Mouse (Mus musculus) kidney, postnatal 36 days (tissue): ENCODE results near the gene D630045J12Rik.

Experiments used
- DNase-seq, 2 experiments: peaks; one replicate each; pipeline ENCODE4 v3.0.0; 2021 to 2022; ENCODE audit warnings: mixed read lengths in 2 of 2

D630045J12Rik gene

DNA sequence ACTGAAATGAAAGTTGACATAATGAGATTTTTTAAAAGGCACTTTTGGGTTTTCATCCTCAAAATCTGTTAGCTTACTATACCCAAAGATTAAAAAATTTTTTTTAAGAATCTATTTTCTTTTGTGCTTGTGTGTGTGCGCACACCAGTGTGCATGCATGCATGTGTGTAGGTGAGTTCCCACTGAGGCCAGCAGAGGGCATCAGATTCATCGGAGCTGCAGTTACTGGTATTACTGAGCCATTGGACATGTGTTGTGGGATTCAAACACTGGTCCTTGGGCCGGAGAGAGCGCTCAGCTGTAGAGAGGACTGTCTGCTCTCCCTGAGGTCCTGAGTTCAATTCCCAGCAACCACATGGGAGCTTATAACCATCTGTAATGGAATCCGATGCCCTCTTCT is 123.9 kb downstream of the D630045J12Rik start:
- peak in 1 of 2 experiments; percentile 47 for DNase-seq

- DNase-seq, result peak; percentile 45 to 59
These were observed 125.7 kb downstream of the D630045J12Rik start for GRCm38 (mm10) chr6:38128115-38128514.

GRCm38 (mm10) chr6:38125462-38125861 is 128.3 kb downstream of the D630045J12Rik start:
- peak; percentile 58 to 66 for DNase-seq

DNA sequence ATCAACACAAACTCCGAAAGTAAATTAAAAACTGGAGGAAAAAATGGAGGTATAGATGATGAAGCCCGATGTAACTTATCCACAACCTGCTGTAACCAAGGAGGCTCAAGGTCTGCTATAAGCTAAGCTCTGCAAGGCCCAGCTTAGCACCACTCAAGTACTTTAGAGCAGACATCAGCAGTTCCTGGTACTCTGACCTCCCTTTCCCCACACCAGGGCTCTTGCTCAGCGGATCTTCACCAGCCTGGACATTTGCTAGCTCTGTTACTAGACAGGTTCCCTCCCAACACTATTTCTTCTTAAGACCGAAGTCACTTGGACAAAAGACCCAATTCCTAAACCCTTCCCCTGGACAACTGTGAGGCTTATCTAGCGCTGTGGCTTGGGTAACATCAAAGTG is 128.9 kb downstream of the D630045J12Rik start:
- peak; percentile 49 to 57 for DNase-seq

- DNase-seq, result peak; percentile 84 to 95
These were observed 129.5 kb downstream of the D630045J12Rik start, which contains the start of gene Atp6v0a4 for GRCm38 (mm10) chr6:38124207-38124835. Gene Atp6v0a4 (minus strand): TSS chr6:38124586.

DNA sequence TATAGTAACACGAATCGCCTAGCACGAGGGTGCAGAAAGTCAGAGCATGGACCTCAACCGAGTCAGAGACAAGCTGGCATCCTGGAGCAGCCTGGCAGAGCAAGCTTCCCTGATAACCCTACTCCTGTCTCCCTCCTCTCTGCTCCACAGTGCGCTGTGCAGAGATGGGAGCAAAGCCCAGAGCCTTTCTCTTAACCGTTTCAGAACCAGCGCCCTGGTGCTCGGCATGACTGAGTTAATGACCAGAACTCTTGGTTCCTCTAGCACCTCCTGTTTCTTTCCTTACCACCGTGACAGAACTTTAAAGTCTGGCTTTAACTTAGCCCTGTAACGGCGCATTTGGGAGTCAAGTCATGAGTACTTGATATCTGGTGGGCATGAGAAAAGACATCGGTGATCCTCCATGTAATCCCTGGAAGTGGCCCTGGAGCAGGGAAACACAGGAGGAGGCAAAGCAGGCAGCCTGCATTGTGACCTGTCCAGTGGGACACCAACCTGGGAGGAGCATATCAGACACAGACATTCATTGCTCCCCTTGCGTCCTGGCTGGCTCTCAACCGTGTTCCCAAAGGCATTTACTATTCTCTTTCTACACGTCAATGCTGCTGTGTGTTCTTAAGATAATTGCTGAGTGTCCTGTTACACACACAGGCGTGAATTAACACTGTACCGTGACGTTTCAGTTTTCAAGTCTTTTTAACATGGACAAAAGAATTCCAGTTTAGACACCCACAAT is 130.2 kb downstream of the D630045J12Rik start:
- DNase-seq, result peak in 1 of 2 experiments; percentile 54

DNA sequence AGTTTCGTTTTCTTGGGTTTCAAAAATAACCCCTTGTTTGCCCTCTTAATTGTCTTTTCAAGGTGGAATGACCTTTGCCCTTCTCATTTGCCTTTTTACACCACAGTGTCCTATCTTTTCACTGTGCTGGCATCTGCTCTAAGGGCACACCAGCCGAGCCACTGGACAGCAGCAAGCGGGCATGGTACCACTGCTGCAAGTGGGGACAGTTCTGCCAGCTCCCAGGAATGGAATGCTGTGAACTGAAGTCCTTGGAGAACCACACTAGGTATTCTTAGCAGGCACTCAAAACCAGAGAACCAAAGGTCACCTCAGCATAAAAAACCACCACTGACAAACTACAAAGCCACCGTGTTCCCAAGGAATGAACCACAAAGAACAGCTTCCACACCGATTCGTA is 131.0 kb downstream of the D630045J12Rik start:
- peak; percentile 71 to 77 for DNase-seq

DNA sequence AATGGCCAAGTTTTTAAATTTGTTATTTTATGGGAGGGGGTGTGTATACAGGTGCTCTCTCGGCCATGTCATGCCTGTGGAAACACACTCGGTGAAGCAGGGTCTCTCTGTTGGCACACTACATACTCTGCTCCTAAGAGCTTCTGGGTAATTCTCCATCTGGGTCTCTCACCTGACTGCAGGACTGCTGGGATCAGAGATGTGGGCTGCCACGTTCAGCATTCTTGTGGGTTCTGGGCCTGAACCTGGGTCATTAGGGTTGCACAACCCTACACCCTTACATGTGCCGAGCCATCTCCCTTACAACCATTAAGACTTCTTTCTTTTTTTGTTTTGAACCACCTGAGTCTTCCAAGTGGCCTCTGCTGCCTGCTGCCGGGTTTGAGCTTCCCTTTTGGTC is 132.0 kb downstream of the D630045J12Rik start:
- DNase-seq, result peak; percentile 43 to 57

GRCm38 (mm10) chr6:38120681-38121371 is 133.0 kb downstream of the D630045J12Rik start:
- DNase-seq, result peak; percentile 78 to 90

GRCm38 (mm10) chr6:38118341-38118740 is 135.5 kb downstream of the D630045J12Rik start:
- DNase-seq, result no peak

DNA sequence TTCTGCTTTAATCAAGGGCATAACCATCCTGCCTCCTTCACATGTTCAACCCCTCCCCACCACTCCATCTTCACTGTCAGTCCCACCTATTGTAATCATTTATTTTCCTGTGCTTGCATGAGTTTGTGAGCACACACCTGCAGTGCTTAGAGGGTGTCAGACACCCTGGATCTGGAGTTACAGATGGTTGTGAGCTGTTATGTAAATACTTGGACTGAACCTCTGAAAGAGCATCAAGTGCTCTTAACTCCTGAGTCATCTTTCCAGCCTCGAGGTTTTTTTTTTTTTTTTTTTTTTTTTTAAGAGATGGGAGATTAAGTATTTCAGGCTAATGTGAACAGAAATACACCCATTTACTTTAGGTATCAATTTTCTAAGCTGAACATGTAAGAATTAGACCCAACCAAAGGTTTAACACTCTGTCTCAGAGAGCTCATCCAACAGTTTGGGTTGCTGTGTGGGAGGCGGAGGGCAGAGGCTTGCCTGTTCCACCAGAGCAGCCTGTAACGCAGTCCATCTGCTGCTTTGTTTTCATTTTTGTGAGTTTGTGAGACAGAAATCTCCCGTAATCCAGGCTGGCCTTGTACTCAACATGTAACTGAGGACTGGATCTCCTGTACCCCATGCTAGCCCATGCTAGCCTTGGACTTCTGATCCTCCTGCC is 137.6 kb downstream of the D630045J12Rik start:
- DNase-seq, result no peak

- DNase-seq, result peak; percentile 54 to 83
These were observed 142.9 kb downstream of the D630045J12Rik start for GRCm38 (mm10) chr6:38110859-38111258.

- peak; percentile 50 to 71 for DNase-seq
These were observed 143.9 kb downstream of the D630045J12Rik start for GRCm38 (mm10) chr6:38109871-38110270.

- peak; percentile 62 to 63 for DNase-seq
These were observed 144.5 kb downstream of the D630045J12Rik start, which contains the start of gene Tmem213 for GRCm38 (mm10) chr6:38109160-38109795. Gene Tmem213 (plus strand): TSS chr6:38109255.

- DNase-seq, result no peak
These were observed 145.4 kb downstream of the D630045J12Rik start for GRCm38 (mm10) chr6:38108449-38108848.

- DNase-seq, result no peak
These were observed 147.9 kb downstream of the D630045J12Rik start for GRCm38 (mm10) chr6:38105924-38106323.

GRCm38 (mm10) chr6:38103775-38104174 is 150.0 kb downstream of the D630045J12Rik start:
- no peak for DNase-seq

DNA sequence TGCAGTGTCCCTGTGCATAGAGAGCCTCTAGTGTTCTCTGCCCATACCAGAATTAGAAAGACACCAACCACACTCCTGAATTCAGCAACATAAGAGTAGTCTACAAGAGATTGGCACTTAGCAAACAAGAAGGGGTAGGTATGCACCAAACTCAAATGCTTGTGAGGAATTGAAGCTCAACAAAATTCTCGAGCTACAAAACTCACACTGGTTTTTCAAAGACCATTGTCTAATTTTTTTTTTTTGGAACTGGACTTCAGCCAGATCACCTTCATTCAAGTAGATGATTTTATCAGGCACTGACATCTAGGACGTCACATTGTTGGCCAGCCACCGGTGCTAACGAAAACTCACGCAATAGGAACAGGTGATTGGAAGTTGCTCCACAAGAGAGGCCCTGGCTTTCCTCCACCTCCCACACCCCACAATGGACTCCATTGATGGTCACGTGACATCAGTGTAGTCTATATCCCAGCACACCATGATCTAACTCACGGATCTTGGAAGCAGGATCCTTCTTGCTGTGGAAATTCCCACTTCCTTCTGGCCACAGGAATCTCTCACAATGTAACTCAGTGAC is 151.5 kb downstream of the D630045J12Rik start:
- no peak for DNase-seq

GRCm38 (mm10) chr6:38096961-38097370 is 156.8 kb downstream of the D630045J12Rik start:
- peak; percentile 64 to 65 for DNase-seq

GRCm38 (mm10) chr6:38094701-38095100 is 159.1 kb downstream of the D630045J12Rik start:
- DNase-seq, result no peak

GRCm38 (mm10) chr6:38092539-38092938 is 161.3 kb downstream of the D630045J12Rik start:
- DNase-seq, result no peak
